14 mouse cellular contexts compared by ENCODE assay signal in the genomic region with DNA sequence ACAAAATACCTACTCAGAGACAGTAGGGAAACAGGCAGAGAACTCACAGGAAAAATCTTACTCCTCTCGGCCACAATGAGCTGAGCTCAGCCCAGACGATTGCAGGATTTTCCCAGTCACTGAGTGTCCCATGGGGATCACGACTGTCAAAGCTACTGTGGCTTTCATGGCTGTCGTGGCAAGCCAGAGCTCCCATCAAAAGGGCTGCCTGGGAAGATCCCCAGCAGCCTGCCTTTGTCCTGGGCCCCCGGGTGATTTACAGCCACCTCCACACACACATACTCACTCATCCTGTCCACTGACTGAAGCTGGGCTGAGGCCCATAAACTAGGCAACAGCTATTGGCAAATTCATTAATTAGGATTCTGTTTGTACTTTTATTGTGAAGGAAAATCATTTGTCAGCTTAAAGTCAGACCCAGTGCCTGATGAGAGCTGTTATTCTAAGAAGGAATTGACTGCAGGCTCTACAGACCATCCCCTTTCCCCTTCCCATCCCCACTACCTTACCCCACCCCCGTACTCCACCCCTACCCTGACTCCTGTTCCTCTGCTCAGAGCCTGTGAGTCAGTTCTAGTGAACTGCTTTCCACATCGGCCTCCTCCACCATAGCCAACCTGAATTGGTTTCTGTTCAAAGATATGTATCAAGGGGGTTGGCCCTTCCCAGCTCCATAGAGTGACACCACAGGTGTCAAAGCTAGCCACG.
DNase-seq lines count a peak whose midpoint lies in the region; ATAC-seq and TF ChIP-seq lines count a peak whose summit lies in the region.
"Had no signal": no experiment of that assay in that cellular context is flagged by ENCODE, and none has a peak within 500 bp of the region (broad histone marks: within the 10 kb centered on the region; RNA-seq: fewer than 3 reads in every experiment).

No protein-coding gene starts in this region.

- H3K4me1 ChIP-seq in kidney, postnatal 0 days (replicated peaks; ENCODE audit: insufficient read depth, low read length), result no peaks in the 10 kb centered on the region
- H3K4me1 ChIP-seq: lung, embryonic 15.5 days had no signal

- H3K27me3 ChIP-seq in kidney, postnatal 0 days (ENCODE audit: insufficient read depth, low read length), result 0 out of 2 replicates have a peak, but pooled peaks cover 3% of the 10 kb centered on the region

- WGBS in kidney, postnatal 0 days, result 31% methylated on average over 8 of the region's 8 CpGs

- H3K4me3 ChIP-seq in kidney, postnatal 0 days (replicated peaks; ENCODE audit: low read depth, low read length), result no peak overlapping the region
- H3K4me3 ChIP-seq: lung, embryonic 15.5 days had no signal

- no peak for ATAC-seq in kidney, postnatal 0 days (replicated peaks; ENCODE audit: low FRiP score, low read depth)

- peak; percentile 5 for DNase-seq in adrenal gland, postnatal 10 days
- DNase-seq in adrenal gland, postnatal 4 days (ENCODE audit: low spot score in 2 of 2), result no peak
- DNase-seq in kidney, postnatal 0 days (ENCODE audit: low spot score), result peak; percentile 35
- DNase-seq in kidney, adult 9 months, result no peak
- peak; percentile 19 for DNase-seq in 3T3-L1 (ENCODE audit: low read depth, low spot score)
- peak; percentile 28 for DNase-seq in kidney, postnatal 10 days
- DNase-seq in right cerebral cortex, adult 18-20 months, result no peak
- no peak for DNase-seq in thymus, postnatal 0 days (ENCODE audit: low spot score)
- DNase-seq: adrenal gland, adult 8-10 months; cerebellum, postnatal 25 days; liver; right cerebral cortex, postnatal 4 days; thymus, adult 2 months had no signal

- no peak overlapping the region for H3K9ac ChIP-seq in kidney, postnatal 0 days (ENCODE audit: low read depth, low read length)
- H3K9ac ChIP-seq: lung, embryonic 15.5 days had no signal

- H3K9me3 ChIP-seq in kidney, postnatal 0 days (replicated peaks; ENCODE audit: low read length), result no peaks in the 10 kb centered on the region
- H3K9me3 ChIP-seq: lung, embryonic 15.5 days had no signal

- H3K36me3 ChIP-seq in kidney, postnatal 0 days (ENCODE audit: insufficient read depth, low read length), result no peaks in the 10 kb centered on the region
- H3K36me3 ChIP-seq: lung, embryonic 15.5 days had no signal

- H3K4me2 ChIP-seq in kidney, postnatal 0 days (ENCODE audit: low read length), result no peak overlapping the region
- H3K4me2 ChIP-seq: lung, embryonic 15.5 days had no signal

- no peak overlapping the region for H3K27ac ChIP-seq in kidney, postnatal 0 days
- H3K27ac ChIP-seq: lung, embryonic 15.5 days had no signal

- no peak for TF ChIP-seq CTCF in kidney, postnatal 0 days (IDR thresholded peaks at IDR 0.05; ENCODE audit: low read depth)

Comparison
In these comparisons a context has a peak if more than half of its experiments do, and no peak if none do; other contexts are left out.
1. DNase-seq: peak in adrenal gland, postnatal 10 days (single experiment), kidney, postnatal 0 days (single experiment), 3T3-L1 (single experiment) and kidney, postnatal 10 days (single experiment); none in adrenal gland, postnatal 4 days (0 of 2), kidney, adult 9 months (single experiment), right cerebral cortex, adult 18-20 months (single experiment) and thymus, postnatal 0 days (single experiment).